Mouse (Mus musculus) cerebellum, adult 2 months (tissue): ENCODE results near the gene Dab2ip.

ENCODE experiments used
- CTCF ChIP-seq: fragments of 200-500 bp; IDR thresholded peaks from 2 replicates; pipeline ENCODE4 v1.5.1; 2011; ENCODE audit warnings: low read depth, mild to moderate bottlenecking, control low read depth, low read length, moderate library complexity, borderline replicate concordance; ENCODE audit not compliant: insufficient read depth
- POLR2A ChIP-seq: fragments of 200-500 bp; IDR thresholded peaks from 2 replicates; pipeline ENCODE4 v1.6.1; 2011; ENCODE audit warnings: low read length, control low read depth, borderline replicate concordance; ENCODE audit not compliant: insufficient read depth

GRCm38 (mm10) chr2:35678440-35678839 is 120.4 kb downstream of the Dab2ip start:
- no peak for TF ChIP-seq POLR2A
- no peak for TF ChIP-seq CTCF
